Comparison of ENCODE assay signal across 27 mouse cellular contexts in genomic region chr2:154716586-154716985, GRCm38 (mm10). TPM values are rescaled to one million over a fixed set of nuclear protein-coding genes. Genes with fewer than 3 reads are reported as not detected.
DNase-seq lines count a peak whose midpoint lies in the region.
"Had no signal": no experiment of that assay in that cellular context is flagged by ENCODE, and none has a peak within 500 bp of the region (broad histone marks: within the 10 kb centered on the region; RNA-seq: fewer than 3 reads in every experiment).

No protein-coding gene starts in this region.

- intact Hi-C loops in left cerebral cortex, postnatal 36 days (cut with DNase I): no loop called here

- DNase-seq in adrenal gland, adult 2 months: peak; percentile 67
- DNase-seq in adrenal gland, postnatal 25 days: no peak
- DNase-seq in ovary, adult 18-20 months (ENCODE audit: low spot score): peak; percentile 55
- no peak for DNase-seq in ovary, postnatal 14 days (ENCODE audit: low spot score)
- DNase-seq in fibroblast of lung, adult 2 months (ENCODE audit: low read depth): peak; percentile 74
- no peak for DNase-seq in left cerebral cortex, postnatal 36 days (ENCODE audit: low spot score in 2 of 2)
- DNase-seq: B cell, adult 2 months; gastrocnemius, postnatal 25 days; heart, adult 18-20 months; heart, postnatal 10 days; heart, postnatal 36 days; kidney, adult 11 months had no signal

RNA-seq across cellular contexts. Expression of gene Gm14214, which starts 53.2 kb away (rescaled TPM):
- total RNA-seq in adrenal gland, adult 2 months (2021): not detected
- polyA plus RNA-seq in adrenal gland, adult 2 months (2012; rRNA removed): not detected in 2 replicates
- total RNA-seq in adrenal gland, postnatal 25 days (2021): not detected in 2 replicates
- total RNA-seq in left cerebral cortex, postnatal 36 days (2021): not detected
- total RNA-seq: common myeloid progenitor, adult 5-6 weeks; gastrocnemius, adult 8-10 months; gastrocnemius, postnatal 25 days; heart, adult 18-20 months; heart, postnatal 10 days; heart, postnatal 36 days; MEL had no signal
- polyA plus RNA-seq: cerebellum, adult 2 months; embryonic facial prominence, embryonic 12.5 days; embryonic facial prominence, embryonic 15.5 days; forebrain, embryonic 12.5 days; forebrain, embryonic 15.5 days; gonadal fat pad, adult 2 months; heart, embryonic 12.5 days; heart, embryonic 15.5 days; hindbrain, embryonic 10.5 days; hindbrain, embryonic 13.5 days; hindbrain, embryonic 16.5 days; intestine, embryonic 15.5 days had no signal

Comparison
In these comparisons a context has a peak if more than half of its experiments do, and no peak if none do; other contexts are left out.
1. DNase-seq: peak in adrenal gland, adult 2 months (single experiment), ovary, adult 18-20 months (single experiment) and fibroblast of lung, adult 2 months (single experiment); none in adrenal gland, postnatal 25 days (single experiment), ovary, postnatal 14 days (single experiment) and left cerebral cortex, postnatal 36 days (0 of 2).